Mouse (Mus musculus) stomach, embryonic 14.5 days (tissue): ENCODE measurements around the gene Gm7075. TPM values are rescaled to one million over a fixed set of nuclear protein-coding genes. Genes with fewer than 3 reads are reported as not detected.
A peak's percentile ranks its signal among the peaks of the same experiment; 100 is the strongest.
"Not testable (repeated sequence)": the region's sequence is repeated elsewhere in the genome, so short reads cannot be mapped to it uniquely, and the experiment has no call there.

Experiments
- ATAC-seq: fragments of 200-750 bp; cut with Nextera tagmentation; 2 replicates; pipeline ENCODE4 v1.8.0; 2017; ENCODE audit warnings: low read depth, moderate TSS enrichment; ENCODE audit not compliant: insufficient number of reproducible peaks, insufficient read depth, low FRiP score
- H3K27ac ChIP-seq: fragments of 300-500 bp; sonication (generic); 2 replicates; pipeline ENCODE4 v1.5.1; 2014; ENCODE audit warnings: mild to moderate bottlenecking, low read length, moderate library complexity, mixed read lengths
- H3K27me3 ChIP-seq: fragments of 300-500 bp; sonication (generic); 2 replicates; pipeline ENCODE4 v1.6.1; 2014; ENCODE audit warnings: low read length, control low read depth, mixed read lengths; ENCODE audit not compliant: control insufficient read depth, insufficient read depth
- H3K36me3 ChIP-seq: fragments of 300-500 bp; sonication (generic); 2 replicates; pipeline ENCODE4 v1.6.1; 2014; ENCODE audit warnings: mild to moderate bottlenecking, control low read depth, low read length, moderate library complexity, mixed read lengths; ENCODE audit not compliant: control insufficient read depth, insufficient read depth
- H3K4me1 ChIP-seq: fragments of 300-500 bp; sonication (generic); 2 replicates; pipeline ENCODE4 v1.6.1; 2014; ENCODE audit warnings: low read length, control low read depth, mixed read lengths; ENCODE audit not compliant: control insufficient read depth, insufficient read depth
- H3K4me2 ChIP-seq: fragments of 300-500 bp; sonication (generic); replicated peaks from 2 replicates; pipeline ENCODE4 v1.6.1; 2014; ENCODE audit warnings: low read depth, low read length, control low read depth
- H3K4me3 ChIP-seq: fragments of 300-500 bp; sonication (generic); 2 replicates; pipeline ENCODE4 v1.5.1; 2014; ENCODE audit warnings: low read depth, low read length, control low read depth
- H3K9ac ChIP-seq: fragments of 300-500 bp; sonication (generic); replicated peaks from 2 replicates; pipeline ENCODE4 v1.6.1; 2014; ENCODE audit warnings: low read depth, mild to moderate bottlenecking, control low read depth, low read length, moderate library complexity, mixed read lengths
- H3K9me3 ChIP-seq: fragments of 300-500 bp; sonication (generic); 2 replicates; pipeline ENCODE4 v1.6.1; 2016; ENCODE audit warnings: low read depth, low read length, control low read depth; ENCODE audit not compliant: control insufficient read depth
- WGBS: fragments of 180-500 bp; shearing (Covaris S2); extraction: QIAGEN DNeasy Blood & Tissue Kit; methylation state at CpG from one replicate; pipeline ENCODE4 v1.1.7; 2014; 5-methylcytosine and 5-hydroxymethylcytosine counted together
- polyA plus RNA-seq: library from polyadenylated mRNA; unstranded; fragments of >200 nt; fragmentation: Nextera tagmentation; extraction: Ambion mirVana; gene quantifications from 2 replicates; pipeline ENCODE4 v1.2.1, GENCODE M21; 2014

The Gm7075 gene
- polyA plus RNA-seq, 1 experiment from 2014 or later: not detected

GRCm38 (mm10) chr10:63410162-63410956 is 11.2 kb downstream of the Gm7075 start:
- H3K4me2 ChIP-seq: no peak overlapping the region
- H3K4me1 ChIP-seq: no peaks in the 10 kb centered on the region
- H3K27ac ChIP-seq: no peak overlapping the region
- no peaks in the 10 kb centered on the region for H3K27me3 ChIP-seq
- H3K9ac ChIP-seq: no peak overlapping the region
- H3K9me3 ChIP-seq: no peaks in the 10 kb centered on the region
- H3K36me3 ChIP-seq: no peaks in the 10 kb centered on the region
- WGBS: 66% methylated on average over 16 of the region's 16 CpGs
- no peak overlapping the region for H3K4me3 ChIP-seq
- no peak for ATAC-seq

GRCm38 (mm10) chr10:63403636-63404035 is 18.0 kb downstream of the Gm7075 start:
- H3K36me3 ChIP-seq: no peaks in the 10 kb centered on the region
- ATAC-seq: no peak
- 77% methylated on average over 2 of the region's 2 CpGs for WGBS

GRCm38 (mm10) chr10:63402731-63403504 is 18.7 kb downstream of the Gm7075 start:
- no peaks in the 10 kb centered on the region for H3K4me1 ChIP-seq
- H3K27me3 ChIP-seq: no peaks in the 10 kb centered on the region
- H3K36me3 ChIP-seq: no peaks in the 10 kb centered on the region
- ATAC-seq: no peak
- H3K9me3 ChIP-seq: no peaks in the 10 kb centered on the region
- no peak overlapping the region for H3K27ac ChIP-seq
- 79% methylated on average over 5 of the region's 5 CpGs for WGBS
- no peak overlapping the region for H3K9ac ChIP-seq
- H3K4me3 ChIP-seq: no peak overlapping the region
- no peak overlapping the region for H3K4me2 ChIP-seq

More at GRCm38 (mm10) chr10:63403636-63404035, 18.0 kb downstream of the Gm7075 start:
- Histone ChIP-seq H3K9ac (no peak overlapping the region), H3K27me3 (no peaks in the 10 kb centered on the region), H3K4me2 (no peak overlapping the region), H3K27ac (no peak overlapping the region), H3K9me3 (no peaks in the 10 kb centered on the region), H3K4me1 (no peaks in the 10 kb centered on the region), H3K4me3 (no peak overlapping the region)

- H3K36me3 ChIP-seq: no peaks in the 10 kb centered on the region
- no peaks in the 10 kb centered on the region for H3K4me1 ChIP-seq
- H3K27me3 ChIP-seq: no peaks in the 10 kb centered on the region
- no peak overlapping the region for H3K4me2 ChIP-seq
- no peaks in the 10 kb centered on the region for H3K9me3 ChIP-seq
- 89% methylated on average over 10 of the region's 10 CpGs for WGBS
- ATAC-seq: no peak
- no peak overlapping the region for H3K4me3 ChIP-seq
- no peak overlapping the region for H3K9ac ChIP-seq
- H3K27ac ChIP-seq: no peak overlapping the region
Observed at GRCm38 (mm10) chr10:63396963-63397362, 24.6 kb downstream of the Gm7075 start.

- Histone ChIP-seq H3K4me3 (no peak overlapping the region), H3K36me3 (no peaks in the 10 kb centered on the region), H3K27ac (no peak overlapping the region), H3K4me1 (no peaks in the 10 kb centered on the region), H3K9me3 (no peaks in the 10 kb centered on the region), H3K4me2 (no peak overlapping the region), H3K9ac (no peak overlapping the region), H3K27me3 (no peaks in the 10 kb centered on the region)
- WGBS: 63% methylated on average over 4 of the region's 4 CpGs
- ATAC-seq: no peak
Observed at GRCm38 (mm10) chr10:63388948-63389347, 32.6 kb downstream of the Gm7075 start.

- no peaks in the 10 kb centered on the region for H3K27me3 ChIP-seq
- no peaks in the 10 kb centered on the region for H3K9me3 ChIP-seq
- no peaks in the 10 kb centered on the region for H3K4me1 ChIP-seq
- H3K4me2 ChIP-seq: peak overlapping the region; percentile 67
- WGBS: 2% methylated on average over 10 of the region's 10 CpGs
- peak overlapping the region; percentile 43 for H3K4me3 ChIP-seq
- no peak for ATAC-seq
- no peak overlapping the region for H3K27ac ChIP-seq
- no peaks in the 10 kb centered on the region for H3K36me3 ChIP-seq
- H3K9ac ChIP-seq: peak overlapping the region; percentile 28; the same call in 1 of the 2 replicates
Observed at GRCm38 (mm10) chr10:63386991-63387390, 34.6 kb downstream of the Gm7075 start.

- H3K27me3 ChIP-seq: no peaks in the 10 kb centered on the region
- H3K9me3 ChIP-seq: no peaks in the 10 kb centered on the region
- ATAC-seq: peak; percentile 84
- H3K27ac ChIP-seq: no peak overlapping the region
- H3K9ac ChIP-seq: peak overlapping the region; percentile 28; the same call in 1 of the 2 replicates
- H3K4me3 ChIP-seq: peak overlapping the region; percentile 43
- under 1% methylated on average over 19 of the region's 19 CpGs for WGBS
- H3K4me1 ChIP-seq: peaks cover 3% of the 10 kb centered on the region; the same call in 1 of the 2 replicates
- peak overlapping the region; percentile 67 for H3K4me2 ChIP-seq
- no peaks in the 10 kb centered on the region for H3K36me3 ChIP-seq
Observed at GRCm38 (mm10) chr10:63386444-63386843, 35.1 kb downstream of the Gm7075 start.

GRCm38 (mm10) chr10:63385897-63386296 is 35.7 kb downstream of the Gm7075 start:
- H3K36me3 ChIP-seq, ATAC-seq, H3K9ac ChIP-seq, H3K4me1 ChIP-seq, H3K9me3 ChIP-seq, H3K27ac ChIP-seq, H3K27me3 ChIP-seq: not testable (repeated sequence)
- Histone ChIP-seq H3K4me2 (peak overlapping the region; percentile 67), H3K4me3 (peak overlapping the region; percentile 43)
- 19% methylated on average over 5 of the region's 5 CpGs for WGBS
